8 mouse cellular contexts compared by ENCODE assay signal in the genomic region with DNA sequence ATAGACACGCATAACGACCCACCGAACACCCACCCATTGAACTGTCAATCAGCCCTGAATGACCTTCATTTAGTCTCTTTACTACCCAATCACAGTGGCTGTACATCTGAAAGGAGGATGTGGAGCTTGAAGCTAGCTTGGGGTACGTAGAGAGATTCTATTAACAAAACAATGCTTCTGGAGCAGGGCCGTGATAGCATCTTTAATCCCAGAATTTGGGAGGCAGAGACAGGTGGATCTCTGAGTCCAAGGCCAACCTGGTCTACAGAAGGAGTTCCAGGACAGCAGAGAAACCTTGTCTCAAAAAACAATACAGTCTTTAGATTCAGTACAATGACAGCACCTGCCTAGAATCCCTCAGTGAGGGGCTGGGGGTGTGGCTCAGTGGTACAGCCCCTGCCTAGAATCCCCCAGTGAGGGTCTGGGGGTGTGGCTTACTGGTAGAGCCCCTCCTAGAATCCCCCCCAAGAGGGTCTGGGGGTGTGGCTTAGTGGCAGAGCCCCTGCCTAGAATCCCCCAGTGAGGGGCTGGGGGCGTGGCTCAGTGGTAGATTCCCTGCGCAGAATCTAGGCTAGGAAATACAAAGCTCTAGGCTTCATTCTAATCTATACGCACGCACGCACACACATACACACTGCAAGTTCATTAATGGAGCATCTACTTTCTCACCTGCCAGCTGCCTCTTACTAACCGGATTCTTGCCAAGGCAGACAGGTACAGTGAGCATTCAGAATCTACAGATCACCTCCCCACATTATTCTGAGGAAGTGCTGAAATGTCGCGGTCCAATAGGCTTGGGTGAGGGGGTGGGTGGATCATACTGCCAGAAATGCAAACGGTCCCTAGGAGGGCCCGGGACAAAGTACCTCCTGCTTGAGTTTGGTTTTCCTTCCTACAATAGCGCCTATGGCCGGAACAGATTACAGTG. TPM values are rescaled to one million over a fixed set of nuclear protein-coding genes. Genes with fewer than 3 reads are reported as not detected.
A peak's percentile ranks its signal among the peaks of the same experiment; 100 is the strongest.
DNase-seq lines count a peak whose midpoint lies in the region; ATAC-seq and TF ChIP-seq lines count a peak whose summit lies in the region.

No protein-coding gene starts in this region.

- peaks cover 4% of the 10 kb centered on the region for H3K9me3 ChIP-seq in heart, embryonic 12.5 days (replicated peaks)
- H3K9me3 ChIP-seq in E14TG2a.4 (ENCODE audit: low read length), result peaks cover 38% of the 10 kb centered on the region
- 0 out of 2 replicates have a peak, but pooled peaks cover 3% of the 10 kb centered on the region for H3K9me3 ChIP-seq in forebrain, embryonic 15.5 days
- H3K9me3 ChIP-seq in liver, postnatal 0 days (ENCODE audit: low read length), result no peaks in the 10 kb centered on the region

- H3K4me2 ChIP-seq in heart, embryonic 12.5 days, result peak overlapping the region; percentile 84
- H3K4me2 ChIP-seq in forebrain, embryonic 15.5 days (replicated peaks), result peak overlapping the region; percentile 70
- H3K4me2 ChIP-seq in liver, postnatal 0 days (ENCODE audit: low read depth, low read length), result peak overlapping the region; percentile 72

- no peak for ATAC-seq in heart, embryonic 12.5 days (ENCODE audit: insufficient number of reproducible peaks, low FRiP score)
- peak; percentile 29; the same call in 1 of the 2 replicates for ATAC-seq in forebrain, embryonic 15.5 days (replicated peaks)
- peak; percentile 9; the same call in 1 of the 2 replicates for ATAC-seq in liver, postnatal 0 days

- no peak overlapping the region for H3K27ac ChIP-seq in heart, embryonic 12.5 days (ENCODE audit: poor library complexity, severe bottlenecking)
- 0 out of 2 replicates have a peak overlapping the region, but pooled peaks have one; percentile 1 for H3K27ac ChIP-seq in forebrain, embryonic 15.5 days (replicated peaks)
- H3K27ac ChIP-seq in liver, postnatal 0 days (ENCODE audit: low read depth), result peak overlapping the region; percentile 98

- whole genome bisulfite sequencing in heart, embryonic 12.5 days, result 33% methylated on average over 17 of the region's 17 CpGs
- WGBS in forebrain, embryonic 15.5 days, result 16% methylated on average over 17 of the region's 17 CpGs
- 33% methylated on average over 17 of the region's 17 CpGs for WGBS in liver, postnatal 0 days (ENCODE audit: insufficient replicate concordance)

- peaks cover 33% of the 10 kb centered on the region for H3K4me1 ChIP-seq in heart, embryonic 12.5 days (replicated peaks)
- H3K4me1 ChIP-seq in E14TG2a.4 (replicated peaks; ENCODE audit: low read depth, low read length), result peaks cover 75% of the 10 kb centered on the region
- peaks cover 23% of the 10 kb centered on the region for H3K4me1 ChIP-seq in forebrain, embryonic 15.5 days
- peaks cover 35% of the 10 kb centered on the region for H3K4me1 ChIP-seq in liver, postnatal 0 days (ENCODE audit: insufficient read depth)

- peak overlapping the region; percentile 58 for H3K9ac ChIP-seq in heart, embryonic 12.5 days
- peak overlapping the region; percentile 57 for H3K9ac ChIP-seq in forebrain, embryonic 15.5 days (replicated peaks)
- peak overlapping the region; percentile 69 for H3K9ac ChIP-seq in liver, postnatal 0 days (replicated peaks)

- no peaks in the 10 kb centered on the region for H3K36me3 ChIP-seq in heart, embryonic 12.5 days
- H3K36me3 ChIP-seq in E14TG2a.4 (ENCODE audit: insufficient read depth, low read length), result peaks cover 72% of the 10 kb centered on the region
- no peaks in the 10 kb centered on the region for H3K36me3 ChIP-seq in forebrain, embryonic 15.5 days
- H3K36me3 ChIP-seq in liver, postnatal 0 days (replicated peaks; ENCODE audit: insufficient read depth, low read length), result peaks cover 19% of the 10 kb centered on the region

- no peak for TF ChIP-seq CTCF in E14TG2a.4 (conservative IDR thresholded peaks at IDR 0.05; ENCODE audit: low read length)
- TF ChIP-seq CTCF in liver, postnatal 0 days (IDR thresholded peaks at IDR 0.05; ENCODE audit: low read depth), result no peak

- no peak for DNase-seq in heart, postnatal 4 days
- DNase-seq in liver, postnatal 0 days, result no peak
- no peak for DNase-seq in ovary, postnatal 10 days (ENCODE audit: low spot score)
- DNase-seq in thymus, postnatal 25 days, result no peak
- no peak for DNase-seq in lung, postnatal 4 days

- H3K4me3 ChIP-seq in heart, embryonic 12.5 days, result peak overlapping the region; percentile 54
- H3K4me3 ChIP-seq in E14TG2a.4 (replicated peaks; ENCODE audit: low read length), result peak overlapping the region; percentile 84
- H3K4me3 ChIP-seq in forebrain, embryonic 15.5 days, result peak overlapping the region; percentile 45
- H3K4me3 ChIP-seq in liver, postnatal 0 days (ENCODE audit: low read depth, low read length), result peak overlapping the region; percentile 56

- H3K27me3 ChIP-seq in heart, embryonic 12.5 days (replicated peaks), result peaks cover 42% of the 10 kb centered on the region
- H3K27me3 ChIP-seq in E14TG2a.4 (ENCODE audit: insufficient read depth, low read length), result no peaks in the 10 kb centered on the region
- H3K27me3 ChIP-seq in forebrain, embryonic 15.5 days, result peaks cover 34% of the 10 kb centered on the region
- no peaks in the 10 kb centered on the region for H3K27me3 ChIP-seq in liver, postnatal 0 days (ENCODE audit: insufficient read depth, low read length)

- TF ChIP-seq EP300 in liver, postnatal 0 days (IDR thresholded peaks at IDR 0.05; ENCODE audit: low read depth), result no peak

RNA-seq across cellular contexts. Expression of a gene that starts 7.0 kb away (rescaled TPM):
- 1.4 and 1.7 TPM in 2 replicates for polyA plus RNA-seq in heart, embryonic 12.5 days (2016; fragmentation: Nextera tagmentation; extraction: Ambion mirVana)
- total RNA-seq in heart, postnatal 4 days (2021), result 1 to 10 TPM; 4.0 TPM
- 1.0 and 1.3 TPM in 2 replicates for polyA plus RNA-seq in forebrain, embryonic 15.5 days (2015; fragmentation: Nextera tagmentation; extraction: Ambion mirVana)
- 5.4 and 11.2 TPM in 2 replicates for polyA plus RNA-seq in liver, postnatal 0 days (2015; fragmentation: Nextera tagmentation; extraction: Ambion mirVana)

RNA-seq across cellular contexts. Expression of a gene that starts 19.0 kb away (rescaled TPM):
- polyA plus RNA-seq in heart, embryonic 12.5 days (2016; fragmentation: Nextera tagmentation; extraction: Ambion mirVana), result 0.27 TPM in 1 of 2 replicates, not detected in the other
- total RNA-seq in heart, postnatal 4 days (2021), result not detected
- polyA plus RNA-seq in forebrain, embryonic 15.5 days (2015; fragmentation: Nextera tagmentation; extraction: Ambion mirVana), result not detected in 2 replicates
- polyA plus RNA-seq in liver, postnatal 0 days (2015; fragmentation: Nextera tagmentation; extraction: Ambion mirVana), result 9.6 and 10.8 TPM in 2 replicates

RNA-seq across cellular contexts. Expression of a gene that starts 36.2 kb away (rescaled TPM):
- polyA plus RNA-seq in heart, embryonic 12.5 days (2016; fragmentation: Nextera tagmentation; extraction: Ambion mirVana), result not detected in 2 replicates
- total RNA-seq in heart, postnatal 4 days (2021), result not detected
- polyA plus RNA-seq in forebrain, embryonic 15.5 days (2015; fragmentation: Nextera tagmentation; extraction: Ambion mirVana), result 7.6 and 8.4 TPM in 2 replicates
- polyA plus RNA-seq in liver, postnatal 0 days (2015; fragmentation: Nextera tagmentation; extraction: Ambion mirVana), result 0.18 and 0.19 TPM in 2 replicates

RNA-seq across cellular contexts. Expression of a gene that starts 44.7 kb away (rescaled TPM):
- polyA plus RNA-seq in heart, embryonic 12.5 days (2016; fragmentation: Nextera tagmentation; extraction: Ambion mirVana), result 232 and 245 TPM in 2 replicates
- total RNA-seq in heart, postnatal 4 days (2021), result 100 to 1,000 TPM; 263 to 285 TPM
- 6.8 TPM in 2 replicates for polyA plus RNA-seq in forebrain, embryonic 15.5 days (2015; fragmentation: Nextera tagmentation; extraction: Ambion mirVana)
- polyA plus RNA-seq in liver, postnatal 0 days (2015; fragmentation: Nextera tagmentation; extraction: Ambion mirVana), result 8.8 and 9.3 TPM in 2 replicates

RNA-seq across cellular contexts. Expression of a gene that starts 45.5 kb away (rescaled TPM):
- polyA plus RNA-seq in heart, embryonic 12.5 days (2016; fragmentation: Nextera tagmentation; extraction: Ambion mirVana), result not detected in 2 replicates
- under 1 TPM in 1 of 2 experiments, not detected in 1; 0.38 TPM for total RNA-seq in heart, postnatal 4 days (2021)
- polyA plus RNA-seq in forebrain, embryonic 15.5 days (2015; fragmentation: Nextera tagmentation; extraction: Ambion mirVana), result 0.43 and 0.50 TPM in 2 replicates
- 0.09 TPM in 1 of 2 replicates, not detected in the other for polyA plus RNA-seq in liver, postnatal 0 days (2015; fragmentation: Nextera tagmentation; extraction: Ambion mirVana)
